Mouse (Mus musculus): ENCODE data around the gene Hoxd4.
A peak's percentile ranks its signal among the peaks of the same experiment; 100 is the strongest.

Hoxd4 gene

GRCm38 (mm10) chr2:74711721-74712621, at the start of gene Hoxd4, which contains the start of gene Hoxd3:
Gene Hoxd4, plus strand, starts transcription at chr2:74711929.
Gene Hoxd3, plus strand, starts transcription at chr2:74711927.
- peak; percentile 76 to 82 for DNase-seq

DNA sequence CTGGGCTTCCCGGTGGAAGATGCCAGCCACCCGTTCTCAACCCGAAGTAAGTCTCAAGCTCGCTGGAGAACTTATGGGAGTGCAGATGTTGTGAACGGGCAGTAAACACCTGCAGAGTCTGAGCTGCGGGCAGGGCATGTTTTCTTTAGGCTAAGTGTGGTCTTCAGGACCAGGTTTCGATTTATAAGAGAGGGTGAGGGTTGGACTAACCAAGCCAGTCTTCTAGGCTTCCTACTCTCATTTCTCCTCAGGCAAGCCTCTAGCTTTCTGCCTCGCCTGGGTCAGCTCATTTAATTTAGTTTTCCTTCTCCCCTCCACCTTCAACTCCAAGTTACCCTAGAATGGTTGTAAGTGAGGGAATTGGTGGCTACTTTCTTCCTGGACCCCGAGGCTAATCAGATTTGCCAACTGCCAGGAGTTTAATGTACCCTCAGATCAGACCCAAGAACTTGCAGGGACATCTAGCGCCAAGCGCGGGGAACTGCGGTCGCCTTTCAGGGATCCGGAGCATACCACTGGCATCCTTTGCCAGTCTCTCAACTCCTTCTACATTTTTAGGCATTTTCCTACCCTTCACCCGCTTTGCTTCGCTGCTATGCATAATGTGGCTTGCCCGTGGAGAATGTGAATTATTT, 48.3 kb upstream of the Hoxd4 start:
- peak; percentile 61 to 83 for DNase-seq

DNA sequence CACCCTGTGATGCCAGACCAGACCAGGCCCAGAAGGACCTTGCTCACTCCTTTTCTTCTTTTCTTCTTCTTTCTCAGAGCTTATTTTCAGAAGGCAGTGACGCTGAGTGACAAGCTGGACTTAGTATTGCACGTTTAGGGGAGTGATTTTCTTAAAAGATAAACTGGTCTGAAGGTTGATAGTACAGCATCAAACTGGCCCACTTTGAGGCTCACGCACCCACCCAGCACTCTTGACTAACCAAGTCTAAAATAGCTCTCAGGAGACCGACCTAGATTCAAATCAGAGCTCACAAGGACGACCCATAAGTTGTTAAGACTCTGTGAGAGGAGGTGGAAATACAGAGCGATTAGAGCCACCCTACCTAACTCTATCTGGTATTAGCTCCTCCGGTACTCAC, 45.3 kb upstream of the Hoxd4 start:
- no peak for DNase-seq

DNA sequence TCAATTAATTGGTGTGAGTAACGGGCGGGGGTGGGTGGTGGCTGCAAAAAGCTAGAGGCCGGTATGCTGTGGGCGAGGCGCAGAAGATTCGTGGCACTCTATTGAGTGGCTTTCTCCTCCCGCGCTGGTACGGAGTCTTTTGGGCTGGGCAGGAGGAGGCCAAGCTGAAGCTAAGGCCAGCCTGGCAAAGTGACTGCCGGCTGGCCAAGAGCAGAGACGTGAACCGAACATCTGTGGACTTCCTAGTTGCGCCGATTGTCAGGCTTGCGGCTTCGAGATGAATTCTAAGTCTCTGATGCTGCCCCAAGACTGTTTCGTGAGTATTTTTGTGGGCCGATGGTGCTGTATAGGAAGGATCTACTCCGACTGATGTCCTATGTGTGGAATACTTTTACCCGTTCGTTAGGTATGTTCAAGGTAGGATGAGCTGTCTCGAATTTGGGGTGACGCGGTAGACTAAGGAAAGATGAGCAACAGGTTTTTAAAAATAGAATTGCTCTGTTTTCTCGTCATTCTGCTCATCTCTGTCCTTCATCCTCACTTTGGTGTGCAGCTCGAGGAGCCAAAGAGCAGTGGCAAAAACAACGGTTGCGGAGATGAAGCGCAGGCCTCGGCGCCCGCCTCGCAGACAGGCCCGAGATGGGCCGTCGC, 44.4 kb upstream of the Hoxd4 start:
- no peak for DNase-seq

GRCm38 (mm10) chr2:74667842-74668357, 43.8 kb upstream of the Hoxd4 start, which contains the start of gene Hoxd13:
Gene Hoxd13, plus strand, starts transcription at chr2:74668310.
- DNase-seq: no peak

- no peak for DNase-seq
Observed at GRCm38 (mm10) chr2:74668370-74669229, 43.1 kb upstream of the Hoxd4 start.

DNA sequence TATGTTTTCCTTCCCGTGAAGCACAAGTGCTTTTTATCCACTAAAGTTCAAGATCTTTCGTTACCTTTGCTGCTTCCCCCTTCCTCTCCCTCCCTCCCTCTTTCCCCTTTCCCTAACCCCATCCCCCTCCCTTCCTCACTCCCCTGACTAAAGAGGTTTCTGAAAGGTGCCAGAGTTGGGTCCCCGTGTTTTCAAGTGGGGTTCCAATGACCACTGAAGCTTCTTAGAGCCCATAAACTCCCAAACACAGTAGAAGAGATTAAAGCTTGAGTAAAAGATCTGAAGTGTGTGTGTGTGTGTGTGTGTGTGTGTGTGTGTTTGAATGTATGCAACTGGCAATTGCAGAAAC, 42.5 kb upstream of the Hoxd4 start:
- DNase-seq: no peak

- no peak for DNase-seq
Observed at GRCm38 (mm10) chr2:74669650-74670235, 42.0 kb upstream of the Hoxd4 start.

GRCm38 (mm10) chr2:74670632-74671188, 41.0 kb upstream of the Hoxd4 start:
- DNase-seq: no peak

GRCm38 (mm10) chr2:74671847-74672246, 39.9 kb upstream of the Hoxd4 start:
- no peak for DNase-seq

DNA sequence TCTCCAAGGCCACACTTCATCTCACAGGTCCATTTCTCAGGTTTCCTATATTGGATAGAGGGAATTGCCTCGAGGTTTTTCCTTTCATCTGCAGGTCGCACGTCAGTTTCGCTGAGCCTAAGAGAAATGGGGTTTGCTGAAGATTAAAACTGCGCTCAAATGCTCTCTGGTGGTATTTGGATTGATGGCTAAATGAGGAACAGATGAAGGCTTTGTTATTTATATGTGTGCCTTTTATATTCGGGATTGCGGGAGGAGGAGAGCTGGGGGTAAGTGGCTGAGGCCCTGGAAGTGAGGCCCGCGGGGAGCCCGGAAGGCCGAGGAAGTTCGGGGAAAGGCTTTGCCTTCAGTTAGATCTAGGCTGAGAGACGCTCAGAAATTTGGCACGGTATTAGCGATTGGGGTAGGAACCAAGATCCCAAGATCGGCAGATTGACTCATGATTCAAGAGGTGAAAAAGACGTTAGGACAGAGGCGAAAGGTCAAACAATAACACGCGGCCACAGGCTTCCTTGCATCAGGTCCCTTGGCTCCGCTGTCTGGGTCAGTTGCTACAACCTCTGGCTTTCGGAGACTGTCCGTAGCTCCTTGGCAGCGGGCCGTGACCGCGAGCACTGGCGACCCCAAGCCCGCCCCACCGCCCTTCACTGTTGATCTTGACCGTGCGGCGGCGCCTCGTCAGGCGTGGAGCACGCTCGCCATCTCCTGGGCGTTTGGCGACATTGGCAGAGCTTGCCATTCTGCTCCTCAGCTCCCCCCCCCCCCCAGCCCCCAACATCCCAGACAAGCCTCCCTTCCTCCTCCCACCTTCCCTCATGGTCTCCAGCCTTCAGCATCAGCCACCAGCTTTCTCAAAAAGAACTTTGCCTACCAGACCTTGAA, 39.0 kb upstream of the Hoxd4 start:
- DNase-seq: peak in 1 of 2 experiments; percentile 81

DNA sequence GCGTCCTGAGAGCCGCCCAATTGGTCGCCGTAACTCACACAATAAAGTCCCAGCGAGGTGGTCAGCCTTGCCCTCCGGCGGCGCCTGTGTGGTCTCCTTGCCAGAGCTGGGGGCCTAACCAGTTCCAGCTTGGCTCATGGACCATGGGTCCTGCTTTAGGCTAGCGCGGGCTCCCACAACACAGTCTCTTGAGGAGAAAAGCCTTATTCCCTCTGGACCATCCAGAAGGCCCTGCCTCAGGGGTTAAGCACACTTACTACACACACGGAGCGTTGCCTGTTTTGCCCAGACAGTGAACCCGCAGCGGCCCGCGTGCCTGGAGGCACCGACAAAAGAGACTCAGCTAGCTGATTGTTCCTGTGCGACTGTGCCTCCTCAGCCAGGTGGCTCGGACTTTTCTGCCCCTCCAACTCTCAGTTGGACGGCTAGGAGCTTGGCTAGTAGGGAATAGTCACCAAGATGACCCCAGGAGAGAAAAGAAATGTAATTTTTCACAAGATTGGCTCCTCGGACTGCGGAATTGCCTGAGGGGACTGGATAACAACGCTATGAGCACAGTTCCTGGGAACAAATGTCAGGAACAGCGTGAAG, 37.8 kb upstream of the Hoxd4 start:
- DNase-seq: no peak

- no peak for DNase-seq
Observed at GRCm38 (mm10) chr2:74674881-74675665, 36.7 kb upstream of the Hoxd4 start, which contains the start of gene Hoxd12. Gene Hoxd12, plus strand, starts transcription at chr2:74675013.

GRCm38 (mm10) chr2:74675666-74676282, 36.0 kb upstream of the Hoxd4 start:
- DNase-seq: no peak

DNA sequence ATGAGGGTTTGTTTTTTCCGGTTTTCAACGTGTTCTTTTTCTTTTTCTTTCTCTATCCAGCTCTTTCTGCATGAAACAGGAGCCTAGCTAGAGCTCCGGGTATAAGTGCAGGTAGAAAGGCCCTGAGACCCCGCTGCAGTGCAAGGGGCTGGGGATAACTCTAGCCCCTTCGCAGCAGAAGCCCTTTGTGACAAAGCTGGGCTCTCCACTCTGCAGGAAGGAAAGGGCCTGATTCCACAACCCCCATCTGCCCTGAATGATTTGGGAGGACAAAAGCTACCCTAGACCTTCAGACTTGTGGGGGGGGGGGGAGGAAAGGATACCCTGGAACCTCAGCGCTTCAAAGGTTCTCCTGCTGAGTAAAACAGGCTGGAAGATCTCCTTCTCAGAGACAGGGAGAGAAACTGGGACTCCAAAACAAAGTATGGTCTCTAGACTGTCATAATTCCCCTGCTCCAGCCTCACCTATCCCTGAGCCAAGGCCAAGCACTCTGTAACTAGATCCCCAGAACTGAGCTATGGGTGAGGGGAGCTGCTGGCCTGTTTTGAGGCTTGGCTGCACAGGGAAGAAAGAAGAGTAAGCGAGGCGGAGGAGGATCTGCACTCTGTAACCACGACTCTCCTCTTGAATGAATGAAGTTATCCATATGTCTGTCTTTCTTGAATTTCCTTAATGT, 35.2 kb upstream of the Hoxd4 start:
- DNase-seq: no peak

DNA sequence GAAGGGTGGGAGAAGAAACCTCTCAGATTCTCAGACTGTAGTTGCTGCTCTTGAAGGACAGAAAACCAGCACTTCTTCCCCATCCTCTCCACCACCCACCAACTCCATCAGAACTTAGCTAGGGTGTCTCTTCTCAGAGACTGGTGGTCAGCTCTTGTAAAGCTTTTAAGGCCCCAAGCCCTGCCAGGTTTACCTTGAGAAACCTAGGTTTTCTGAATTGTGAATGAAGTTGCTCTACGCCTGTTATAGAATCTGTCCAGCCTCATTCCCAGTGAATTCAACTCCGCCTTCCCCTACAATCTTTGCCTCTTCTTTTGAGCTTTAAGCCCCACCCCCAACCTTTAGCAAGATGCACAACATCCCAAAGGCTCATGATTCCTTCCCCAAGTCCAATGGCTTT, 34.6 kb upstream of the Hoxd4 start:
- no peak for DNase-seq

DNA sequence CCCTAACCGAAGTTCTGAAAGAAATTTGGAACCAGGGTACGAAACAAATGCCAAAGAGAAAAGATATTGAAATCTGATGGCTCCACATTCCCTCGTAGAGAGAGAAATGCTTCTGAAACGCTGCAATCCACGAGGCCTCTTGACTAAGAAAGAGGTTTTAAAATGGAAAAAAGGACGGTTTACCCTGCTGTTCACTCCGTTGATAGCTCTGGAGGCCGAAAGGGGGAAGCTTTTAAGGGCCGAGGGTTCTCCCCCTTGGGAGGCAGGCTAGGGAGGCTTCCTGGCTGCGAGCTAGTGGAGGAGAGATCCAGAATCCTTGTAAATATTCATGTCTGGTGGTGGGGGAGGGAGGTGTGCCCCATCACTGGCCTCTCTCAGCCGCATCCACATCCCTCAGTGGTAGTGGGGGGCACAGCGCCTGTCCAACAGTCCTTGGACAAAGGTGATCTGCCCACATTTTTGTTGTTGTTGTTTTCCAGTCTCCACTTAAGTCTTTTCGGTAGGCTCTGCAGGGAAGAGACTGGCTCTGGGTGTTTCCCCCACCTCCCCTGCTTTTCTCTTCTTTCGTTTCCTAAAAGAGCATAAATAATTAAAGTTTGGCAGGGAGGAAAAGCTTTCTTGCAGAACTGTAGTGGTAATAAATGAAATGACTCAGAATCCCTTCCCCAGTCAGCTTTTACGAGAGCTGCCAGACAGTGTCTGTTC, 32.7 kb upstream of the Hoxd4 start, which contains the start of gene Hoxd11:
Gene Hoxd11, plus strand, starts transcription at position 667 of the 705 bp plus-strand sequence.
- DNase-seq: no peak

All from kidney, postnatal 36 days (tissue).